Mouse (Mus musculus) heart, embryonic 13.5 days (tissue): ENCODE results near the gene Nxf7. TPM values are rescaled to one million over a fixed set of nuclear protein-coding genes. Genes with fewer than 3 reads are reported as not detected.
"Not testable (repeated sequence)": the region's sequence is repeated elsewhere in the genome, so short reads cannot be mapped to it uniquely, and the experiment has no call there.

Experiments
- ATAC-seq: fragments of 200-750 bp; cut with Nextera tagmentation; 2 replicates; pipeline ENCODE4 v1.8.0; 2017; ENCODE audit warnings: moderate TSS enrichment; ENCODE audit not compliant: insufficient number of reproducible peaks, low FRiP score, low TSS enrichment; ENCODE audit errors: extremely low read depth
- H3K27ac ChIP-seq: fragments of 300-500 bp; sonication (generic); replicated peaks from 2 replicates; pipeline ENCODE4 v1.5.1; 2015; ENCODE audit warnings: moderate library complexity, mild to moderate bottlenecking, inconsistent platforms
- H3K27me3 ChIP-seq: fragments of 300-500 bp; sonication (generic); replicated peaks from 2 replicates; pipeline ENCODE4 v1.6.1; 2015; ENCODE audit warnings: mild to moderate bottlenecking, inconsistent platforms
- H3K36me3 ChIP-seq: fragments of 300-500 bp; sonication (generic); 2 replicates; pipeline ENCODE4 v1.6.1; 2015; ENCODE audit warnings: mild to moderate bottlenecking, inconsistent platforms
- H3K4me1 ChIP-seq: fragments of 300-500 bp; sonication (generic); 2 replicates; pipeline ENCODE4 v1.6.1; 2015; ENCODE audit warnings: inconsistent platforms
- H3K4me2 ChIP-seq: fragments of 300-500 bp; sonication (generic); 2 replicates; pipeline ENCODE4 v1.6.1; 2015; ENCODE audit warnings: inconsistent platforms, mild to moderate bottlenecking, moderate library complexity
- H3K4me3 ChIP-seq: fragments of 300-500 bp; sonication (generic); 2 replicates; pipeline ENCODE4 v1.5.1; 2015; ENCODE audit warnings: moderate library complexity, mild to moderate bottlenecking, inconsistent platforms
- H3K9ac ChIP-seq: fragments of 300-500 bp; sonication (generic); 2 replicates; pipeline ENCODE4 v1.6.1; 2015; ENCODE audit warnings: inconsistent platforms, mild to moderate bottlenecking, moderate library complexity
- H3K9me3 ChIP-seq: fragments of 300-500 bp; sonication (generic); 2 replicates; pipeline ENCODE4 v1.6.1; 2016; ENCODE audit warnings: inconsistent platforms
- WGBS: fragments of 180-500 bp; shearing (Covaris S2); methylation state at CpG from one replicate; pipeline ENCODE4 v1.1.7; 2015; ENCODE audit warnings: mixed read lengths; 5-methylcytosine and 5-hydroxymethylcytosine counted together
- polyA plus RNA-seq: library from polyadenylated mRNA; unstranded; fragments of >200 nt; fragmentation: Nextera tagmentation; extraction: Ambion mirVana; gene quantifications from 2 replicates; pipeline ENCODE4 v1.2.1, GENCODE M21; 2015

Gene Nxf7
- polyA plus RNA-seq, 1 experiment from 2014 or later: not detected

GRCm38 (mm10) chrX:135560933-135561332 lies 37.6 kb downstream of the Nxf7 start:
- not testable (repeated sequence) for H3K27ac ChIP-seq, H3K27me3 ChIP-seq, H3K9ac ChIP-seq, H3K36me3 ChIP-seq, H3K4me1 ChIP-seq, H3K4me2 ChIP-seq, ATAC-seq, H3K4me3 ChIP-seq, H3K9me3 ChIP-seq
- WGBS: 19% methylated on average over 4 of the region's 4 CpGs

- WGBS: 24% methylated on average over 8 of the region's 8 CpGs
- H3K9ac ChIP-seq, H3K36me3 ChIP-seq, H3K4me3 ChIP-seq, H3K4me1 ChIP-seq, H3K4me2 ChIP-seq, H3K27ac ChIP-seq, ATAC-seq, H3K27me3 ChIP-seq, H3K9me3 ChIP-seq: not testable (repeated sequence)
Observed at GRCm38 (mm10) chrX:135559665-135560064, 38.9 kb downstream of the Nxf7 start.

Other genes with a start within 250 kb of the Nxf7 start
- 0.04 TPM in 1 of 2 replicates, not detected in the other for gene Gm5128, start 225.5 kb downstream of the Nxf7 start, polyA plus RNA-seq
- gene Gm7903, start 164.9 kb downstream of the Nxf7 start, polyA plus RNA-seq: not detected in 2 replicates
- gene AV320801, start 104.2 kb downstream of the Nxf7 start, polyA plus RNA-seq: not detected in 2 replicates
- gene Prame, start 28.9 kb upstream of the Nxf7 start, polyA plus RNA-seq: not detected in 2 replicates
- not detected in 2 replicates for gene Tcp11x2, start 95.0 kb upstream of the Nxf7 start, polyA plus RNA-seq
- 0.88 TPM in 1 of 2 replicates, not detected in the other for gene Tmsb15a, start 126.5 kb upstream of the Nxf7 start, polyA plus RNA-seq
- 8.6 and 9.6 TPM in 2 replicates for gene Armcx5, start 144.0 kb upstream of the Nxf7 start, polyA plus RNA-seq
- gene Gprasp1, start 144.0 kb upstream of the Nxf7 start, polyA plus RNA-seq: 30.4 and 32.2 TPM in 2 replicates
- 57.7 and 57.9 TPM in 2 replicates for gene Bhlhb9, start 198.8 kb upstream of the Nxf7 start, polyA plus RNA-seq
- gene Gprasp2, start 240.3 kb upstream of the Nxf7 start, polyA plus RNA-seq: 21.8 and 22.6 TPM in 2 replicates